Mouse (Mus musculus) small intestine, adult 2 months (tissue): ENCODE results near the gene Ces1a.

ENCODE experiments used
- CTCF ChIP-seq: fragments of 200-500 bp; IDR thresholded peaks from 2 replicates; pipeline ENCODE4 v1.5.1; 2012; ENCODE audit warnings: low read depth, mild to moderate bottlenecking, control low read depth, inconsistent platforms, low read length, moderate library complexity, mixed read lengths; ENCODE audit not compliant: insufficient replicate concordance, insufficient read length; ENCODE audit errors: extremely low read depth
- POLR2A ChIP-seq: fragments of 200-500 bp; IDR thresholded peaks from 2 replicates; pipeline ENCODE4 v1.6.1; 2012; ENCODE audit warnings: low read depth, mild to moderate bottlenecking, control low read depth, inconsistent platforms, low read length, moderate library complexity

DNA sequence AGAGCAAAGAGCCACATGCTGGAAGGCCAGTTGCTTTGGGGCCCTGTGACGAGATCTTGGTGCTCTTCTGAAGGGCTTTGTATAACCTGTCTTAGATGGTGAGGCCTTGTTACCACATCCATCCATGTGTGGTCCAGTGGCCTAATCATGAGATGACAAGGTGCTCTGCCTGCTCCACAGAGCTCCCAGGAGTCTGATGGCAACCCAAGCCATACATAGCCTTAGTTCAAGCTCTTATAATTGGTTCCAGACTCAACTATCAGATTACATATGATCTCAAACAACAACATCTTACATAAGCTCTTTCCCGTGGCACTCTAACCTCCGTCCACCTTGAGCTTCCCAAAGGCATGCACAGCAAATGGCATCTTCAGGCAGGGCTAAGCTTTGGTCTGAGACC, at the start of gene Ces1a:
- TF ChIP-seq CTCF (no peak), POLR2A (no peak)
